Mouse (Mus musculus) hindbrain, embryonic 13.5 days (tissue): Measurements from ENCODE around the gene Nktr. TPM values are rescaled to one million over a fixed set of nuclear protein-coding genes. Genes with fewer than 3 reads are reported as not detected.
A peak's percentile ranks its signal among the peaks of the same experiment; 100 is the strongest.

Source experiments
- ATAC-seq: fragments of 200-750 bp; cut with Nextera tagmentation; 2 replicates; pipeline ENCODE4 v1.8.0; 2017; ENCODE audit warnings: moderate TSS enrichment; ENCODE audit not compliant: low FRiP score
- H3K27ac ChIP-seq: fragments of 300-500 bp; sonication (generic); 2 replicates; pipeline ENCODE4 v1.5.1; 2015; ENCODE audit warnings: inconsistent platforms, mild to moderate bottlenecking, moderate library complexity
- H3K27me3 ChIP-seq: fragments of 300-500 bp; sonication (generic); 2 replicates; pipeline ENCODE4 v1.6.1; 2015; ENCODE audit warnings: mild to moderate bottlenecking, inconsistent platforms
- H3K36me3 ChIP-seq: fragments of 300-500 bp; sonication (generic); 2 replicates; pipeline ENCODE4 v1.6.1; 2015; ENCODE audit warnings: mild to moderate bottlenecking, inconsistent platforms
- H3K4me1 ChIP-seq: fragments of 300-500 bp; sonication (generic); replicated peaks from 2 replicates; pipeline ENCODE4 v1.6.1; 2015; ENCODE audit warnings: inconsistent platforms
- H3K4me2 ChIP-seq: fragments of 300-500 bp; sonication (generic); 2 replicates; pipeline ENCODE4 v1.6.1; 2015; ENCODE audit warnings: inconsistent platforms, mild to moderate bottlenecking, moderate library complexity
- H3K4me3 ChIP-seq: fragments of 300-500 bp; sonication (generic); 2 replicates; pipeline ENCODE4 v1.5.1; 2015; ENCODE audit warnings: mild to moderate bottlenecking, inconsistent platforms
- H3K9ac ChIP-seq: fragments of 300-500 bp; sonication (generic); 2 replicates; pipeline ENCODE4 v1.6.1; 2015; ENCODE audit warnings: mild to moderate bottlenecking, inconsistent platforms
- H3K9me3 ChIP-seq: fragments of 300-500 bp; sonication (generic); 2 replicates; pipeline ENCODE4 v1.6.1; 2016; ENCODE audit warnings: inconsistent platforms
- WGBS: fragments of 180-500 bp; shearing (Covaris S2); methylation state at CpG from one replicate; pipeline ENCODE4 v1.1.7; 2015; 5-methylcytosine and 5-hydroxymethylcytosine counted together
- polyA plus RNA-seq: library from polyadenylated mRNA; unstranded; fragments of >200 nt; fragmentation: Nextera tagmentation; extraction: Ambion mirVana; gene quantifications from 2 replicates; pipeline ENCODE4 v1.2.1, GENCODE M21; 2015

Nktr gene
- polyA plus RNA-seq, result 64.6 and 67.4 TPM in 2 replicates

- H3K4me2 ChIP-seq, result peak within 1 kb of the TSS; percentile 95
- peak within 1 kb of the TSS; percentile 97 for H3K27ac ChIP-seq
- peak within 1 kb of the TSS; percentile 91 for H3K4me3 ChIP-seq
- H3K4me1 ChIP-seq, result peaks cover 25% of the 10 kb centered on the region
- H3K27me3 ChIP-seq, result no peaks in the 10 kb centered on the region
- no peaks in the 10 kb centered on the region for H3K9me3 ChIP-seq
- H3K9ac ChIP-seq, result peak within 1 kb of the TSS; percentile 96
- peaks cover 8% of the 10 kb centered on the region; the same call in 1 of the 2 replicates for H3K36me3 ChIP-seq
- ATAC-seq, result peak; percentile 99
- WGBS, result under 1% methylated on average over 54 of the region's 61 CpGs
Measured at GRCm38 (mm10) chr9:121718792-121719318, at the start of gene Nktr. Gene Nktr (plus strand): TSS chr9:121719169.

- Histone ChIP-seq H3K9me3 (no peaks in the 10 kb centered on the region), H3K27ac (no peak overlapping the region), H3K9ac (peak overlapping the region; percentile 71), H3K36me3 (no peaks in the 10 kb centered on the region), H3K4me1 (peaks cover 45% of the 10 kb centered on the region), H3K27me3 (peaks cover 46% of the 10 kb centered on the region), H3K4me2 (peak overlapping the region; percentile 71), H3K4me3 (peak overlapping the region; percentile 40)
- peak; percentile 44; the same call in 1 of the 2 replicates for ATAC-seq
- under 1% methylated on average over 28 of the region's 28 CpGs for WGBS
Measured at GRCm38 (mm10) chr9:121669348-121669791, 49.6 kb upstream of the Nktr start.

- 22% methylated on average over 7 of the region's 7 CpGs for WGBS
- peaks cover 45% of the 10 kb centered on the region for H3K4me1 ChIP-seq
- ATAC-seq, result no peak
Measured at GRCm38 (mm10) chr9:121671300-121671699, 47.7 kb upstream of the Nktr start.

GRCm38 (mm10) chr9:121672311-121672710 is 46.7 kb upstream of the Nktr start:
- no peak overlapping the region; the same call in 1 of the 2 replicates for H3K27ac ChIP-seq
- H3K4me3 ChIP-seq, result no peak overlapping the region
- H3K9ac ChIP-seq, result no peak overlapping the region
- peaks cover 38% of the 10 kb centered on the region for H3K27me3 ChIP-seq
- H3K4me1 ChIP-seq, result peaks cover 36% of the 10 kb centered on the region
- no peaks in the 10 kb centered on the region for H3K36me3 ChIP-seq
- no peak for ATAC-seq
- no peak overlapping the region for H3K4me2 ChIP-seq
- 62% methylated on average over 5 of the region's 5 CpGs for WGBS
- H3K9me3 ChIP-seq, result no peaks in the 10 kb centered on the region

More at GRCm38 (mm10) chr9:121671300-121671699, 47.7 kb upstream of the Nktr start:
- no peak overlapping the region for H3K27ac ChIP-seq
- no peaks in the 10 kb centered on the region for H3K36me3 ChIP-seq
- H3K27me3 ChIP-seq, result peaks cover 43% of the 10 kb centered on the region
- no peak overlapping the region for H3K4me2 ChIP-seq
- no peaks in the 10 kb centered on the region for H3K9me3 ChIP-seq
- no peak overlapping the region for H3K4me3 ChIP-seq
- no peak overlapping the region for H3K9ac ChIP-seq

GRCm38 (mm10) chr9:121673716-121674115 is 45.3 kb upstream of the Nktr start:
- WGBS, result 87% methylated on average over 5 of the region's 5 CpGs

GRCm38 (mm10) chr9:121675011-121675410 is 44.0 kb upstream of the Nktr start:
- Histone ChIP-seq H3K9me3 (no peaks in the 10 kb centered on the region), H3K27ac (no peak overlapping the region), H3K27me3 (peaks cover 13% of the 10 kb centered on the region), H3K4me2 (no peak overlapping the region), H3K4me3 (no peak overlapping the region), H3K9ac (no peak overlapping the region), H3K36me3 (no peaks in the 10 kb centered on the region), H3K4me1 (peaks cover 21% of the 10 kb centered on the region)
- ATAC-seq, result no peak
- WGBS, result 88% methylated on average over 9 of the region's 9 CpGs

More at GRCm38 (mm10) chr9:121673716-121674115, 45.3 kb upstream of the Nktr start:
- H3K27ac ChIP-seq, result no peak overlapping the region
- peaks cover 27% of the 10 kb centered on the region for H3K4me1 ChIP-seq
- no peak overlapping the region for H3K4me3 ChIP-seq
- no peaks in the 10 kb centered on the region for H3K9me3 ChIP-seq
- no peak overlapping the region for H3K4me2 ChIP-seq
- peaks cover 24% of the 10 kb centered on the region for H3K27me3 ChIP-seq
- H3K36me3 ChIP-seq, result no peaks in the 10 kb centered on the region
- H3K9ac ChIP-seq, result no peak overlapping the region
- ATAC-seq, result no peak

GRCm38 (mm10) chr9:121675556-121675955 is 43.4 kb upstream of the Nktr start:
- Histone ChIP-seq H3K9ac (no peak overlapping the region), H3K27ac (no peak overlapping the region), H3K27me3 (peaks cover 8% of the 10 kb centered on the region; the same call in 1 of the 2 replicates), H3K4me1 (peaks cover 19% of the 10 kb centered on the region), H3K4me2 (no peak overlapping the region), H3K4me3 (no peak overlapping the region), H3K36me3 (no peaks in the 10 kb centered on the region), H3K9me3 (no peaks in the 10 kb centered on the region)
- WGBS, result 77% methylated on average over 2 of the region's 2 CpGs
- ATAC-seq, result no peak

- Histone ChIP-seq H3K27me3 (0 out of 2 replicates have a peak, but pooled peaks cover 3% of the 10 kb centered on the region), H3K27ac (no peak overlapping the region), H3K4me3 (no peak overlapping the region), H3K4me1 (peaks cover 15% of the 10 kb centered on the region), H3K9me3 (no peaks in the 10 kb centered on the region), H3K36me3 (peaks cover 10% of the 10 kb centered on the region), H3K9ac (no peak overlapping the region), H3K4me2 (no peak overlapping the region)
- ATAC-seq, result no peak
- WGBS, result 83% methylated on average over 4 of the region's 4 CpGs
Measured at GRCm38 (mm10) chr9:121677069-121677468, 41.9 kb upstream of the Nktr start.

GRCm38 (mm10) chr9:121677476-121677875 is 41.5 kb upstream of the Nktr start:
- Histone ChIP-seq H3K27me3 (0 out of 2 replicates have a peak, but pooled peaks cover 3% of the 10 kb centered on the region), H3K9ac (no peak overlapping the region), H3K4me1 (peaks cover 11% of the 10 kb centered on the region), H3K27ac (no peak overlapping the region), H3K4me2 (no peak overlapping the region), H3K36me3 (peaks cover 14% of the 10 kb centered on the region), H3K4me3 (no peak overlapping the region), H3K9me3 (no peaks in the 10 kb centered on the region)
- ATAC-seq, result no peak
- WGBS, result 82% methylated on average over 8 of the region's 8 CpGs

- H3K27me3 ChIP-seq, result no peaks in the 10 kb centered on the region
- H3K4me2 ChIP-seq, result no peak overlapping the region
- WGBS, result 19% methylated on average over 6 of the region's 6 CpGs
- no peaks in the 10 kb centered on the region for H3K9me3 ChIP-seq
- no peak overlapping the region for H3K4me3 ChIP-seq
- H3K27ac ChIP-seq, result 0 out of 2 replicates have a peak overlapping the region, but pooled peaks have one; percentile 18
- no peak overlapping the region for H3K9ac ChIP-seq
- peaks cover 33% of the 10 kb centered on the region for H3K36me3 ChIP-seq
- H3K4me1 ChIP-seq, result peaks cover 10% of the 10 kb centered on the region
- ATAC-seq, result peak; percentile 77
Measured at GRCm38 (mm10) chr9:121679549-121679948, 39.4 kb upstream of the Nktr start.

- H3K27ac ChIP-seq, result no peak overlapping the region
- H3K4me3 ChIP-seq, result no peak overlapping the region
- ATAC-seq, result no peak
- H3K4me2 ChIP-seq, result no peak overlapping the region
- no peaks in the 10 kb centered on the region for H3K27me3 ChIP-seq
- H3K4me1 ChIP-seq, result peaks cover 10% of the 10 kb centered on the region
- H3K9me3 ChIP-seq, result no peaks in the 10 kb centered on the region
- H3K36me3 ChIP-seq, result peaks cover 47% of the 10 kb centered on the region
- no peak overlapping the region for H3K9ac ChIP-seq
- 81% methylated on average over 8 of the region's 8 CpGs for WGBS
Measured at GRCm38 (mm10) chr9:121681191-121681590, 37.8 kb upstream of the Nktr start.

GRCm38 (mm10) chr9:121682037-121682680 is 36.8 kb upstream of the Nktr start:
- no peaks in the 10 kb centered on the region for H3K9me3 ChIP-seq
- H3K4me1 ChIP-seq, result peaks cover 10% of the 10 kb centered on the region
- no peaks in the 10 kb centered on the region for H3K27me3 ChIP-seq
- H3K36me3 ChIP-seq, result peaks cover 54% of the 10 kb centered on the region
- H3K27ac ChIP-seq, result no peak overlapping the region
- ATAC-seq, result no peak
- H3K4me3 ChIP-seq, result no peak overlapping the region
- no peak overlapping the region for H3K9ac ChIP-seq
- H3K4me2 ChIP-seq, result no peak overlapping the region
- 76% methylated on average over 18 of the region's 18 CpGs for WGBS
